Mouse (Mus musculus): Measurements from ENCODE around the gene Zc3h10.

DNA sequence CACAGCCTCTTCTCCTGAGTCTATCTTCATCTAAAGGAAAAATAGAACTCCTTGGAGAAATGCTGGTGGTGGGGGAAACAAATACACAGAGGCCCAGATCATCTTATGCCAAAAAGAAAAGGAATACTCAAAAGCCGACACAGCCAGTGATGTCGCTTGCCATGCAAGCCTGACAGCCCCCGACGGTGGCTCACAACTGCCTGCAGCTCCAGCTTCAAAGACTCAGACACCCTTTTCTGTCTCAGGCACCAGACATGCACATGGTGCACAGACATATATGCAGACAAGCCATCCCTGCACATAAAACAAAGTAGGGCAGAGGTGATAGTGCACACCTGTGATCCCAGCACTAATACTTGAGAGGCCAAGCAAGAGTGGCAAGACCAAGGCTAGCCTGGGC lies 32.2 kb upstream of the Zc3h10 start:
- TF ChIP-seq CTCF (IDR thresholded peaks at IDR 0.05; ENCODE audit: borderline replicate concordance, insufficient read depth, low read depth, low read length) (no peak), POLR2A (IDR thresholded peaks at IDR 0.05; ENCODE audit: borderline replicate concordance, insufficient read depth, low read length) (no peak)

All from cerebellum, adult 2 months (tissue).